Mouse (Mus musculus) CH12.LX (cell line): Measurements from ENCODE around the gene Ptpn6. TPM values are rescaled to one million over a fixed set of nuclear protein-coding genes. Genes with fewer than 3 reads are reported as not detected.

Source experiments
- DNase-seq: peaks from one replicate; pipeline ENCODE4 v3.0.0-alpha.2; 2013; ENCODE audit errors: extremely low read depth
- H3K27ac ChIP-seq: 2 replicates; pipeline ENCODE4 v1.5.1; 2012; ENCODE audit warnings: low read depth, mild to moderate bottlenecking, control low read depth, moderate library complexity; ENCODE audit not compliant: insufficient read depth
- H3K27me3 ChIP-seq: replicated peaks from 2 replicates; pipeline ENCODE3; 2012; ENCODE audit warnings: inconsistent platforms
- H3K36me3 ChIP-seq, 2 experiments: replicated peaks in 1 of 2; 2 replicates each; pipeline versions ENCODE3 to v1.6.1; 2012; ENCODE audit warnings: inconsistent platforms in 1 of 2, low read length in 1 of 2, mild to moderate bottlenecking in 1 of 2, mixed read lengths in 1 of 2, moderate library complexity in 1 of 2; ENCODE audit not compliant: control insufficient read depth in 1 of 2, insufficient read depth in 1 of 2
- H3K4me1 ChIP-seq, 2 experiments: 2 replicates each; pipeline ENCODE4 v1.6.1; 2012; ENCODE audit warnings: inconsistent platforms in 1 of 2, moderate library complexity in 1 of 2; ENCODE audit not compliant: insufficient read depth in 2 of 2, control insufficient read depth in 1 of 2
- H3K4me2 ChIP-seq: 2 replicates; pipeline ENCODE4 v1.6.1; 2012; ENCODE audit warnings: low read depth, mild to moderate bottlenecking, control low read depth; ENCODE audit not compliant: poor library complexity, insufficient read depth, severe bottlenecking
- H3K4me3 ChIP-seq, 3 experiments: fragments of 150-350 bp in 1 of 3; sonication (generic) in 1 of 3; replicated peaks in 1 of 3; 2 replicates each; pipeline versions ENCODE3 to v1.5.1; 2011 to 2012; ENCODE audit warnings: low read depth in 2 of 3, low read length in 2 of 3, mild to moderate bottlenecking in 2 of 3, moderate library complexity in 2 of 3, control low read depth in 1 of 3, improper control_type of control experiment in 1 of 3, inconsistent platforms in 1 of 3, mixed read lengths in 1 of 3; ENCODE audit not compliant: poor library complexity in 1 of 3
- H3K79me2 ChIP-seq: replicated peaks from 2 replicates; pipeline ENCODE4 v1.6.1; 2012; ENCODE audit warnings: mild to moderate bottlenecking, moderate library complexity; ENCODE audit not compliant: control insufficient read depth, poor library complexity, insufficient read depth, severe bottlenecking; ENCODE audit errors: extremely low read depth
- H3K9ac ChIP-seq: 2 replicates; pipeline ENCODE4 v1.6.1; 2012; ENCODE audit warnings: low read depth, mild to moderate bottlenecking, control low read depth, moderate library complexity; ENCODE audit not compliant: insufficient read depth
- H3K9me3 ChIP-seq: replicated peaks from 2 replicates; pipeline ENCODE3; 2012; ENCODE audit warnings: low read length, inconsistent platforms, mixed read lengths
- BHLHE40 ChIP-seq: IDR thresholded peaks from 2 replicates; pipeline ENCODE4 v1.6.1; 2011; ENCODE audit warnings: mild to moderate bottlenecking, low read depth, low read length, improper control_type of control experiment
- CHD1 ChIP-seq: IDR thresholded peaks from 2 replicates; pipeline ENCODE4 v1.6.1; 2012; ENCODE audit warnings: low read depth, low read length, improper control_type of control experiment, inconsistent platforms
- CHD2 ChIP-seq: IDR thresholded peaks from 2 replicates; pipeline ENCODE4 v1.6.1; 2011; ENCODE audit warnings: low read length, improper control_type of control experiment
- CTCF ChIP-seq, 2 experiments: IDR thresholded peaks in 1 of 2; conservative IDR thresholded peaks in 1 of 2; 2 replicates each; pipeline ENCODE4 v1.5.1; 2011 to 2012; ENCODE audit warnings: low read depth in 2 of 2, low read length in 2 of 2, improper control_type of control experiment in 1 of 2, inconsistent platforms in 1 of 2, mild to moderate bottlenecking in 1 of 2, moderate library complexity in 1 of 2
- E2F4 ChIP-seq: IDR thresholded peaks from 2 replicates; pipeline ENCODE4 v1.6.1; 2011; ENCODE audit warnings: low read depth, low read length, improper control_type of control experiment; ENCODE audit not compliant: insufficient replicate concordance
- JUND ChIP-seq: conservative IDR thresholded peaks from 2 replicates; pipeline ENCODE4 v1.6.1; 2011; ENCODE audit warnings: low read depth, low read length, improper control_type of control experiment
- KAT2A ChIP-seq: IDR thresholded peaks from 2 replicates; pipeline ENCODE4 v1.6.1; 2012; ENCODE audit warnings: low read length, improper control_type of control experiment, inconsistent platforms; ENCODE audit not compliant: insufficient replicate concordance
- MAX ChIP-seq: IDR thresholded peaks from 2 replicates; pipeline ENCODE4 v1.6.1; 2011; ENCODE audit warnings: low read length, improper control_type of control experiment
- MYC ChIP-seq: IDR thresholded peaks from 2 replicates; pipeline ENCODE4 v1.6.1; 2011; ENCODE audit warnings: low read depth, mild to moderate bottlenecking, improper control_type of control experiment, low read length
- NRF1 ChIP-seq: IDR thresholded peaks from 2 replicates; pipeline ENCODE4 v1.6.1; 2014; ENCODE audit warnings: low read depth, mild to moderate bottlenecking, inconsistent platforms, low read length, improper control_type of control experiment, moderate library complexity
- PAX5 ChIP-seq: IDR thresholded peaks from 2 replicates; pipeline ENCODE4 v1.6.1; 2012; ENCODE audit warnings: low read length, inconsistent platforms, mixed read lengths
- POLR2A ChIP-seq: IDR thresholded peaks from 2 replicates; pipeline ENCODE4 v1.6.1; 2011; ENCODE audit warnings: low read depth, mild to moderate bottlenecking, improper control_type of control experiment, low read length
- TCF12 ChIP-seq: IDR thresholded peaks from 2 replicates; pipeline ENCODE4 v1.6.1; 2014; ENCODE audit warnings: low read depth, mild to moderate bottlenecking, inconsistent platforms, low read length, improper control_type of control experiment
- UBTF ChIP-seq: IDR thresholded peaks from 2 replicates; pipeline ENCODE4 v1.6.1; 2012; ENCODE audit warnings: low read depth, mild to moderate bottlenecking, inconsistent platforms, low read length, improper control_type of control experiment, moderate library complexity
- ZKSCAN1 ChIP-seq: IDR thresholded peaks from 2 replicates; pipeline ENCODE4 v1.6.1; 2012; ENCODE audit warnings: low read depth, inconsistent platforms, low read length, improper control_type of control experiment, borderline replicate concordance
- dilution Hi-C: fragments of 300-500 bp; cut with MboI; formaldehyde crosslinking; loops from 2 replicates; pipeline ENCODE4 v1.14.3; 2020; ENCODE audit warnings: low sequenced_read_pairs; ENCODE audit not compliant: extremely low pct_unique_long_range_greater_than_20kb, extremely low pct_ligation_motif_present
- in situ Hi-C: fragments of 300-500 bp; cut with MboI; formaldehyde crosslinking; loops from 3 replicates; pipeline ENCODE4 v1.14.3; 2019; ENCODE audit warnings: low sequenced_read_pairs, low pct_ligation_motif_present, low pct_unique_long_range_greater_than_20kb, mixed read lengths
- polyA plus RNA-seq: library from polyadenylated mRNA; unstranded; fragments of >175 nt; gene quantifications from 2 replicates; pipeline ENCODE4 v1.2.1, GENCODE M21; 2012; ENCODE audit warnings: low read depth; ENCODE audit not compliant: insufficient read length
- total RNA-seq, 2 experiments: library from RNA; depleted of rRNA; stranded (reverse); fragments of 300-350 nt in 1 of 2; fragments of >200 nt in 1 of 2; gene quantifications; 2 replicates each; pipeline ENCODE4 v1.2.3; 2012 to 2014

The Ptpn6 gene
- total and polyA plus RNA-seq, 3 experiments = 247 to 585 (median 300) TPM

GRCm38 (mm10) chr6:124740211-124740887 lies 1.8 kb upstream of the Ptpn6 start (continued):
- TF ChIP-seq CHD1 = peak; percentile 66
- no peak for TF ChIP-seq UBTF
- peak; percentile 59 for TF ChIP-seq TCF12
- TF ChIP-seq PAX5 = no peak
- peak in 1 of 2 experiments; percentile 93; a peak in 2 of 4 replicates for TF ChIP-seq CTCF (conservative IDR thresholded peaks at IDR 0.05 in 1 of 2, IDR thresholded peaks at IDR 0.05 in 1 of 2; ENCODE audit: low read depth in 2 of 2, low read length in 2 of 2)

DNA sequence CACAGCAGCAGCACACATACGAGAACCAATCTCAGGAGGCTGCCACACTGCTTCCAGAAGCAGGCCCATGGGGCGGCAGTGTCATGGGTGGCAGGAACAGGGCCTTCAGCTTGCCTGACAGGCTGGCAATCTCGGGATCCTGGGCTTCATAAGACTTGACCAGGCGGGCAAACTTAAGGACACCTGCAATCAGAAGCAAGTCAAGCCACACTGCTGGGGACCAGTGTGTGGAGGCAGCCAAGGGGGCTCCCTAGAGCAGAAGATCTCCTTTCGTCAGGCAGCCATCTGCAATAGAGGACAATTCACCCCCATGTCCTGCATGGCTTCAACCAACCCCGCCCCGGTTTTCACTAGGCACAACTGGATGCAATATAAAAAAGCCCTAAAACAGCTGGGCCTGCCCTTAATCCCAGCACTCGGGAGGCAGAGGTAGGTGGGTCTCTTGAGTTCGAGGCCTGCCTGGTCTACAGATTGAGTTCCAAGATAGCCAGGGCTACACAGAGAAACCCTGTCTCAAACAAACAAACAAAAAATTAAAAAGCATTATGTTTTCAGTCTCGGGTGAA lies 800 bp upstream of the Ptpn6 start:
- Histone ChIP-seq H3K27me3 (no peaks in the 10 kb centered on the region), H3K4me3 (peak overlapping the region in 2 of 3 experiments; percentile 29 to 36), H3K9ac (peak overlapping the region; percentile 58), H3K9me3 (no peaks in the 10 kb centered on the region), H3K4me1 (peaks cover 29 to 82% of the 10 kb centered on the region in 2 experiments), H3K79me2 (no peaks in the 10 kb centered on the region), H3K4me2 (peak overlapping the region; percentile 68), H3K36me3 (peaks cover 14 to 17% of the 10 kb centered on the region in 2 experiments), H3K27ac (peak overlapping the region; percentile 68)
- dilution Hi-C loops = no loop called here
- TF ChIP-seq ZKSCAN1 (no peak), CHD1 (no peak), JUND (no peak), NRF1 (no peak)
- no peak for DNase-seq
- in situ Hi-C loops = no loop called here

- Histone ChIP-seq H3K9me3 (no peaks in the 10 kb centered on the region), H3K36me3 (peaks cover 2% of the 10 kb centered on the region in 2 experiments), H3K9ac (peak overlapping the region; percentile 37; the same call in 1 of the 2 replicates), H3K4me2 (peak overlapping the region; percentile 63)
- DNase-seq = no peak
- dilution Hi-C loops = no loop called here
- TF ChIP-seq POLR2A (no peak), KAT2A (no peak), MAX (no peak), E2F4 (no peak), MYC (no peak), TCF12 (no peak), BHLHE40 (0 out of 2 replicates have a peak, but pooled peaks have one; percentile 40), CHD2 (no peak)
- TF ChIP-seq, all 38 proteins: peak for 1
- Histone ChIP-seq H3K27ac (no peak overlapping the region), H3K4me1 (peaks cover 32 to 74% of the 10 kb centered on the region in 2 experiments), H3K4me3 (peak overlapping the region in 1 of 3 experiments; percentile 13), H3K79me2 (peaks cover 7% of the 10 kb centered on the region), H3K27me3 (no peaks in the 10 kb centered on the region)
- in situ Hi-C loops = no loop called here
Observed at GRCm38 (mm10) chr6:124737040-124737439, 1.5 kb downstream of the Ptpn6 start.
